Mouse (Mus musculus) myocyte (in vitro differentiated cells): ENCODE results near the gene Wfdc1.

Experiments
- MAX ChIP-seq: IDR thresholded peaks from one replicate; pipeline ENCODE4 v1.6.1; 2011; ENCODE audit warnings: low read depth, mild to moderate bottlenecking, control low read depth
- USF1 ChIP-seq: IDR thresholded peaks from one replicate; pipeline ENCODE4 v1.6.1; 2011; ENCODE audit warnings: low read depth, mild to moderate bottlenecking, control low read depth, moderate library complexity

DNA sequence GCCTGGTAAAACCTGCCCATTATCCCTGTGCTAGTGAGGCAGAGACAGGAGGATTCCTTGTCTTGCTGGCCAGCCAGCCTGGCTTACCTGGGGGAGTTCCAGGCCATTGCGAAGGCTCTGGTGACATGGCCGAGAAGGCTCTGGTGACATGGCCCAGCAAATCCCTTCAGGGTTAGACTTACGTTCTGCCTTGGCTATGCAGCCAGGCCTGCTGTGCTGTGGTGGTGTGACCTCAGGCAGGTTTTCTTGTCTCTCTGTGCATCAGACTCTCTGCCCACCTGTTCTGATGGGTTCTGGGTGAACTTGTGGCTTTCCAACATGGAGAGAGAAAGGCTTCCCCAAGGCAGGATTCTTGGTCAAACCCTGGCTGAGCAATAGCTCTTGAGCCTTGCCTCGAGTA, 28.8 kb upstream of the Wfdc1 start:
- TF ChIP-seq USF1 (no peak), MAX (no peak)
